Mouse (Mus musculus): ENCODE measurements around the gene Apba1. TPM values are rescaled to one million over a fixed set of nuclear protein-coding genes. Genes with fewer than 3 reads are reported as not detected.

Gene Apba1
- total RNA-seq, 1 experiment = 0.22 TPM

DNA sequence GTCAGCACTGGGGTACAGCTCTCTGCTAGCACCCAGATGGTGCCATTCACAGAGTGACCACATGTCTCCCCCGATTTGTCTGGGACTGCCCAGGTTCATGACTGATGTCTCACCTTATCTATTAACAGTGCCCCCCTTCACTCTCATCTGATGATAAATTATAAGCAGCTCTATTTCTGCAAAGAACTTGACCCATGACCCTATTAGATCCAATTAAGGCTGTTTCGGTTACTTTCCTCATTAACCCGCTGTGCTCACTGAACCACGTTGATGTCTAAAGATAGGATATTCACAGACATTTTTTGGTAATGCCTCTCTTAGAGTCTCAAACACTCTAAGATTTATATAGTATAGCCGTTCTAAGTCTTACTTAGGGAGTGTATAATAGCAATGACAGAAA, 52.3 kb downstream of the Apba1 start:
- Histone ChIP-seq H3K36me3 (ENCODE audit: control insufficient read depth, insufficient read depth, low read length, poor library complexity, severe bottlenecking) (no peaks in the 10 kb centered on the region), H3K4me3 (ENCODE audit: insufficient read depth in 1 of 2, low read depth in 1 of 2, low read length in 2 of 2, poor library complexity in 1 of 2, severe bottlenecking in 1 of 2) (no peak overlapping the region), H3K9me3 (ENCODE audit: control insufficient read depth, insufficient read depth, low read depth, low read length) (no peaks in the 10 kb centered on the region), H3K9ac (ENCODE audit: insufficient read depth, low read depth, low read length, poor library complexity, severe bottlenecking) (no peak overlapping the region), H3K4me1 (ENCODE audit: control insufficient read depth in 2 of 2, insufficient read depth in 2 of 2, low read length in 2 of 2, poor library complexity in 1 of 2) (no peaks in the 10 kb centered on the region), H3K27ac (ENCODE audit: insufficient read depth, low read depth, low read length, poor library complexity, severe bottlenecking) (no peak overlapping the region)
- no peak for DNase-seq (ENCODE audit: low read depth, low spot score)
- in situ Hi-C loops (cut with MboI; ENCODE audit: low sequenced_read_pairs in 2 of 2, unreplicated experiment in 2 of 2) = no loop called here
- no peak for TF ChIP-seq CHD2 (IDR thresholded peaks at IDR 0.05; ENCODE audit: low read depth, low read length)
- no peak for TF ChIP-seq ZNF384 (IDR thresholded peaks at IDR 0.05; ENCODE audit: low read depth, low read length)
- no peak for TF ChIP-seq MAFK (IDR thresholded peaks at IDR 0.05; ENCODE audit: insufficient read depth, low read depth, low read length)
- no peak for TF ChIP-seq HCFC1 (IDR thresholded peaks at IDR 0.05; ENCODE audit: borderline replicate concordance, insufficient read depth, low read length)
- TF ChIP-seq ZC3H11A (IDR thresholded peaks at IDR 0.05; ENCODE audit: borderline replicate concordance, low read depth, low read length) = no peak

DNA sequence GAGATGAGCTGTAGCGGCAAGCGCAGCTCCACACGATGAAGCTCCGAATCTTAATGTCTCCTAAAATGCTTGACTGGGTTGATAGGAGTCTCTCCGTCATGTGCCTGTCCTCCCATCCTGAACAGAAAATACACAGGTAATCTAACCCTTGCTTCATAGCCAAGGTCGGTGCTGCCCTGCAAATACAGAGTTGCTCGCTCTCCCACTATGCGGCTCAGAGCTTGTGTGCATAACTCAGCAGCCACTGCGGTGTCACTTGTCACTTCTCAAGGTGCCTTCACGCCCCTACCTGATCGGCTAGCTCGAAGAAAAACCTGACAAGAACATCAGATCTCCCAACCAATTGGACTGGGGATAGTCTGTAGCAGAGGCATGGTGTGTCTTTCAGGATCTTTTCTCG, 58.1 kb downstream of the Apba1 start:
- no peaks in the 10 kb centered on the region for H3K9me3 ChIP-seq (ENCODE audit: control insufficient read depth, insufficient read depth, low read depth, low read length)

DNA sequence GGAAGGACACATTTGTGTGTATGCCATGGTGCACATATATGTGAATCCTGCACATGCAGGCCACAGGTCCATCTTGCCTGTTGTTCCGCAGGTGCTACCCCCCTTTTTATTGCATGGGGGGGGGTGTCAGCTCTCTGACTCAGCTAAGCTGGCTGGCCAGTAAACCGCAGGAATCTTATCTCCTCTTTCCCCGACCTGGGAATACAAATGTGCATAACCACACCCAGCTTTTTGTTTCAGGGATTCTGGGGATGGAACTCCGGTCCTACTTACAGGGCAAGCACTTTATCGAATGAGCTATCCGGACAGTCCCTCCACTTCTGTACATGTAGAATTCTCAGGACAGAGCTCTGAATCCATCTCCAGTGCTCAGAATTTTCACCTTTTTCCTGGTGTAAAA, 58.5 kb downstream of the Apba1 start:
- no peak overlapping the region for H3K9ac ChIP-seq (ENCODE audit: insufficient read depth, low read depth, low read length, poor library complexity, severe bottlenecking)
- no peaks in the 10 kb centered on the region for H3K9me3 ChIP-seq (ENCODE audit: control insufficient read depth, insufficient read depth, low read depth, low read length)
- DNase-seq (ENCODE audit: low read depth, low spot score) = no peak
- in situ Hi-C loops (cut with MboI; ENCODE audit: low sequenced_read_pairs in 2 of 2, unreplicated experiment in 2 of 2) = no loop called here
- TF ChIP-seq ZC3H11A (IDR thresholded peaks at IDR 0.05; ENCODE audit: borderline replicate concordance, low read depth, low read length) (no peak), CHD2 (IDR thresholded peaks at IDR 0.05; ENCODE audit: low read depth, low read length) (no peak), HCFC1 (IDR thresholded peaks at IDR 0.05; ENCODE audit: borderline replicate concordance, insufficient read depth, low read length) (no peak)
- H3K4me1 ChIP-seq (ENCODE audit: control insufficient read depth in 2 of 2, insufficient read depth in 2 of 2, low read length in 2 of 2, poor library complexity in 1 of 2) = peaks cover 0 to 2% of the 10 kb centered on the region in 2 experiments; a peak in 2 of 4 replicates
- H3K27ac ChIP-seq (ENCODE audit: insufficient read depth, low read depth, low read length, poor library complexity, severe bottlenecking) = no peak overlapping the region
- no peaks in the 10 kb centered on the region for H3K36me3 ChIP-seq (ENCODE audit: control insufficient read depth, insufficient read depth, low read length, poor library complexity, severe bottlenecking)
- H3K4me3 ChIP-seq (ENCODE audit: insufficient read depth in 1 of 2, low read depth in 1 of 2, low read length in 2 of 2, poor library complexity in 1 of 2, severe bottlenecking in 1 of 2) = no peak overlapping the region

More for the DNA sequence above, 58.1 kb downstream of the Apba1 start:
- Histone ChIP-seq H3K4me3 (ENCODE audit: insufficient read depth in 1 of 2, low read depth in 1 of 2, low read length in 2 of 2, poor library complexity in 1 of 2, severe bottlenecking in 1 of 2) (no peak overlapping the region), H3K36me3 (ENCODE audit: control insufficient read depth, insufficient read depth, low read length, poor library complexity, severe bottlenecking) (no peaks in the 10 kb centered on the region), H3K4me1 (ENCODE audit: control insufficient read depth in 2 of 2, insufficient read depth in 2 of 2, low read length in 2 of 2, poor library complexity in 1 of 2) (peaks cover 0 to 2% of the 10 kb centered on the region in 2 experiments; a peak in 2 of 4 replicates), H3K27ac (ENCODE audit: insufficient read depth, low read depth, low read length, poor library complexity, severe bottlenecking) (no peak overlapping the region), H3K9ac (ENCODE audit: insufficient read depth, low read depth, low read length, poor library complexity, severe bottlenecking) (no peak overlapping the region)
- in situ Hi-C loops (cut with MboI; ENCODE audit: low sequenced_read_pairs in 2 of 2, unreplicated experiment in 2 of 2) = no loop called here
- DNase-seq (ENCODE audit: low read depth, low spot score) = no peak
- no peak for TF ChIP-seq MAFK (IDR thresholded peaks at IDR 0.05; ENCODE audit: insufficient read depth, low read depth, low read length)
- TF ChIP-seq ZC3H11A (IDR thresholded peaks at IDR 0.05; ENCODE audit: borderline replicate concordance, low read depth, low read length) = no peak
- TF ChIP-seq CHD2 (IDR thresholded peaks at IDR 0.05; ENCODE audit: low read depth, low read length) = no peak

DNA sequence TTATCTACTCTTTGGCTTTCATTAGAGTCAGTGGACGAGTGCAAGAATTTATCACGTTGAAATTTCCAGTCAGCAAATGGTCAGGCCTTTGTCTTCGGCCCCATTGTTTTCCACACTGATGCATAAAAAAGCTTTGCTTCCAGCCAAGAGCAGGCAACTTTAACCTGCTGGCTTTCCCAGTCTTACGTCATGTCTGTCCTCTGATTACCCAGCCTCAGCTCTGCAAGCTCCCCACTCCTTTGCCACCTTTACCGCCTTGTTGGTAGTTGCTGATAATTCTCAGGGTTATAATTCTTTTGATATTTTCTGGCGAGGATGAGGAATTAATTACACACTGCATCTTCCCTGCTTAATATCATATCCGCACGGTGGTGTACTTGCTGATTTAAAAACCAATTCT, 61.2 kb downstream of the Apba1 start:
- H3K4me3 ChIP-seq (ENCODE audit: insufficient read depth in 1 of 2, low read depth in 1 of 2, low read length in 2 of 2, poor library complexity in 1 of 2, severe bottlenecking in 1 of 2) = no peak overlapping the region
- TF ChIP-seq ZC3H11A (IDR thresholded peaks at IDR 0.05; ENCODE audit: borderline replicate concordance, low read depth, low read length) (no peak), ZNF384 (IDR thresholded peaks at IDR 0.05; ENCODE audit: low read depth, low read length) (no peak), HCFC1 (IDR thresholded peaks at IDR 0.05; ENCODE audit: borderline replicate concordance, insufficient read depth, low read length) (no peak), MAFK (IDR thresholded peaks at IDR 0.05; ENCODE audit: insufficient read depth, low read depth, low read length) (no peak), CHD2 (IDR thresholded peaks at IDR 0.05; ENCODE audit: low read depth, low read length) (no peak)
- H3K9me3 ChIP-seq (ENCODE audit: control insufficient read depth, insufficient read depth, low read depth, low read length) = no peaks in the 10 kb centered on the region
- no peak overlapping the region for H3K9ac ChIP-seq (ENCODE audit: insufficient read depth, low read depth, low read length, poor library complexity, severe bottlenecking)
- in situ Hi-C loops (cut with MboI; ENCODE audit: low sequenced_read_pairs in 2 of 2, unreplicated experiment in 2 of 2) = no loop called here
- H3K36me3 ChIP-seq (ENCODE audit: control insufficient read depth, insufficient read depth, low read length, poor library complexity, severe bottlenecking) = no peaks in the 10 kb centered on the region
- DNase-seq (ENCODE audit: low read depth, low spot score) = no peak
- H3K27ac ChIP-seq (ENCODE audit: insufficient read depth, low read depth, low read length, poor library complexity, severe bottlenecking) = no peak overlapping the region
- H3K4me1 ChIP-seq (ENCODE audit: control insufficient read depth in 2 of 2, insufficient read depth in 2 of 2, low read length in 2 of 2, poor library complexity in 1 of 2) = peaks cover 0 to 2% of the 10 kb centered on the region in 2 experiments; a peak in 2 of 4 replicates

DNA sequence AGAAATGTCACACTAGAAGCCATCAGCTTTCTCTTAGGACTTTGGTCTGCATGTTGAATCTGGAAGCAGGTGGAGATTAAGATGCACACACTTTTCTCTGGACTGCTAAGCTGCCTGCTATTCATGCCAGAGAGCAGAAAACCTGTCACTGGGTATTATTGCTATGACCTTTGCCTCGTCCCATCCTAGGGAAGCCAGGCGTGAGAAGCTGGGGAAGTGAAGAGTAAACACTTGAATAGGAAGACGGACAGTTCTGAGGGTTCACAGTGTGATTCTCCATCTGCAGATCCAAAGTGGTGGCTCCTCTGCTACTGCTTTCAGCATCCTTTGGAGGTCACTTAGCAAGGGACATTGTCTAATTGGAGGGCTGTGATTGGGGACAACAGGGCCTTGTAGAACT, 63.8 kb downstream of the Apba1 start:
- no peak for TF ChIP-seq MAFK (IDR thresholded peaks at IDR 0.05; ENCODE audit: insufficient read depth, low read depth, low read length)
- TF ChIP-seq ZNF384 (IDR thresholded peaks at IDR 0.05; ENCODE audit: low read depth, low read length) = no peak
- TF ChIP-seq ZC3H11A (IDR thresholded peaks at IDR 0.05; ENCODE audit: borderline replicate concordance, low read depth, low read length) = no peak
- no peak for TF ChIP-seq CHD2 (IDR thresholded peaks at IDR 0.05; ENCODE audit: low read depth, low read length)
- Histone ChIP-seq H3K9me3 (ENCODE audit: control insufficient read depth, insufficient read depth, low read depth, low read length) (no peaks in the 10 kb centered on the region), H3K9ac (ENCODE audit: insufficient read depth, low read depth, low read length, poor library complexity, severe bottlenecking) (no peak overlapping the region), H3K4me3 (ENCODE audit: insufficient read depth in 1 of 2, low read depth in 1 of 2, low read length in 2 of 2, poor library complexity in 1 of 2, severe bottlenecking in 1 of 2) (no peak overlapping the region), H3K36me3 (ENCODE audit: control insufficient read depth, insufficient read depth, low read length, poor library complexity, severe bottlenecking) (no peaks in the 10 kb centered on the region), H3K27ac (ENCODE audit: insufficient read depth, low read depth, low read length, poor library complexity, severe bottlenecking) (no peak overlapping the region), H3K4me1 (ENCODE audit: control insufficient read depth in 2 of 2, insufficient read depth in 2 of 2, low read length in 2 of 2, poor library complexity in 1 of 2) (no peaks in the 10 kb centered on the region)
- DNase-seq (ENCODE audit: low read depth, low spot score) = no peak
- in situ Hi-C loops (cut with MboI; ENCODE audit: low sequenced_read_pairs in 2 of 2, unreplicated experiment in 2 of 2) = no loop called here

Data from ES-E14 (cell line).